Mouse (Mus musculus) embryonic facial prominence, embryonic 14.5 days (tissue): ENCODE data around the gene Siva1. TPM values are rescaled to one million over a fixed set of nuclear protein-coding genes. Genes with fewer than 3 reads are reported as not detected.

ENCODE experiments used
- ATAC-seq: fragments of 200-750 bp; cut with Nextera tagmentation; 2 replicates; pipeline ENCODE4 v1.8.0; 2017; ENCODE audit warnings: low read depth, moderate number of reproducible peaks, moderate TSS enrichment
- DNase-seq: peaks from one replicate; pipeline ENCODE4 v3.0.0-alpha.2; 2015; ENCODE audit warnings: low spot score
- H3K27ac ChIP-seq: fragments of 300-500 bp; sonication (generic); replicated peaks from 2 replicates; pipeline ENCODE4 v1.5.1; 2014; ENCODE audit warnings: low read depth, mild to moderate bottlenecking, low read length, moderate library complexity
- H3K27me3 ChIP-seq: fragments of 300-500 bp; sonication (generic); replicated peaks from 2 replicates; pipeline ENCODE4 v1.6.1; 2014; ENCODE audit warnings: low read length; ENCODE audit not compliant: control insufficient read depth, insufficient read depth
- H3K36me3 ChIP-seq: fragments of 300-500 bp; sonication (generic); 2 replicates; pipeline ENCODE4 v1.6.1; 2014; ENCODE audit warnings: low read length, mixed read lengths; ENCODE audit not compliant: control insufficient read depth, insufficient read depth
- H3K4me1 ChIP-seq: fragments of 300-500 bp; sonication (generic); 2 replicates; pipeline ENCODE4 v1.6.1; 2014; ENCODE audit warnings: antibody characterized with exemption, low read length; ENCODE audit not compliant: control insufficient read depth, insufficient read depth
- H3K4me2 ChIP-seq: fragments of 300-500 bp; sonication (generic); 2 replicates; pipeline ENCODE4 v1.6.1; 2014; ENCODE audit warnings: low read depth, mild to moderate bottlenecking, low read length, moderate library complexity, mixed read lengths
- H3K4me3 ChIP-seq: fragments of 300-500 bp; sonication (generic); 2 replicates; pipeline ENCODE4 v1.5.1; 2014; ENCODE audit warnings: low read depth, mild to moderate bottlenecking, low read length
- H3K9ac ChIP-seq: fragments of 300-500 bp; sonication (generic); 2 replicates; pipeline ENCODE4 v1.6.1; 2014; ENCODE audit warnings: low read depth, mild to moderate bottlenecking, low read length, moderate library complexity, mixed read lengths
- H3K9me3 ChIP-seq: fragments of 300-500 bp; sonication (generic); 2 replicates; pipeline ENCODE4 v1.6.1; 2016; ENCODE audit warnings: low read length; ENCODE audit not compliant: control insufficient read depth
- WGBS: fragments of 180-500 bp; shearing (Covaris S2); extraction: QIAGEN DNeasy Blood & Tissue Kit; methylation state at CpG from one replicate; pipeline ENCODE4 v1.1.7; 2014; 5-methylcytosine and 5-hydroxymethylcytosine counted together
- polyA plus RNA-seq: library from polyadenylated mRNA; unstranded; fragments of >200 nt; fragmentation: Nextera tagmentation; extraction: Ambion mirVana; gene quantifications from 2 replicates; pipeline ENCODE4 v1.2.1, GENCODE M21; 2014

The Siva1 gene
- polyA plus RNA-seq, 1 experiment from 2014 or later = 211 TPM

GRCm38 (mm10) chr12:112604022-112604421, 40.5 kb upstream of the Siva1 start:
- Histone ChIP-seq H3K9ac (no peak overlapping the region), H3K4me2 (no peak overlapping the region), H3K36me3 (peaks cover 34% of the 10 kb centered on the region; the same call in 1 of the 2 replicates), H3K27ac (no peak overlapping the region), H3K9me3 (no peaks in the 10 kb centered on the region), H3K4me1 (no peaks in the 10 kb centered on the region), H3K27me3 (no peaks in the 10 kb centered on the region), H3K4me3 (no peak overlapping the region)
- ATAC-seq = no peak
- 90% methylated on average over 3 of the region's 5 CpGs for WGBS
- no peak for DNase-seq

DNA sequence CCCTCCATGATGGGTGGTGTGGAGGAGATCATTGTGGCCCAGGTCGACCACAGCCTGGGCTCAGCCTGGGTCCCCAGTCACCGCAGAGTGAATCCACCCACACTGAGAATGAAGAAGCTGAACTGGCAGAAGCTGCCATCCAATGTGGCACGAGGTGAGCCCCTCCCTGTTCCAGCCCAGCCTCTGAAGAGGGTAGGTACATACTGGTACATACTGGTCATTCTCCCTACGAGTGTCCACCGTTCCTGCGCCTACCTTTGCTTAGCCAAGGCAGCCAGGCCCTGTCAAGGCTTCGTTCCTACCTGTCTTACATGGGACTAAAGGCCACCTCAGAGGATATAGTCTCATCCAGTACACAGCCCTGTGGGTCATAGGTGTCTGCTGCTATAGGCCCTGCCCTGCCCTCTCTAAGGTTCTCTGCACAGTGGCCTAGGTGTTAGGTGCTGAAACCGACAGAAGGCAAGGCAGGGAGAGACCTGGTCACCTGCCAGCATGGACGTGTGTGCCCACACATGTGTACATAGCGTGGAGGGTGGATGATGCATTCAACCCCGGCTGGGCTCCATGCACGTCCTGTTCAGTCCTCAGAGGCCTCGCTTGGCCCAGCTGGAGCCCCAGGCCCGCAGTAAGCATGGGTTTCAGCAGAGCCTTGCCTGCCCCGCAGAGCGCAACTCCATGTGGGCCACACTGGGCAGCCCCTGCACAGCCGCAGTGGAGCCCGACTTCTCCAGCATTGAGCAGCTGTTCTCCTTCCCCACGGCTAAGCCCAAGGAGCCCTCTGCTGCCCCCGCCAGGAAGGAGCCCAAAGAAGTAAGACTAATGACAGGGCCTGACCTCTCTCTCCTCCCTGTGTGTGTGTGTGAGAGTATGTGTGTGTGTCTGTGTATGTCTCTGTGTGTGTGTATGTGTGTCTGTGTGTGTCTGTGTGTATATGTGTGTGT, 39.5 kb upstream of the Siva1 start:
- H3K27ac ChIP-seq = no peak overlapping the region
- H3K4me3 ChIP-seq = no peak overlapping the region
- H3K9me3 ChIP-seq = no peaks in the 10 kb centered on the region
- ATAC-seq (peak; percentile 74), DNase-seq (peak; percentile 73)
- H3K4me1 ChIP-seq = no peaks in the 10 kb centered on the region
- no peak overlapping the region for H3K4me2 ChIP-seq
- 0 out of 2 replicates have a peak overlapping the region, but pooled peaks have one; percentile 19 for H3K9ac ChIP-seq
- H3K27me3 ChIP-seq = no peaks in the 10 kb centered on the region
- peaks cover 43% of the 10 kb centered on the region; the same call in 1 of the 2 replicates for H3K36me3 ChIP-seq
- WGBS = 61% methylated on average over 20 of the region's 20 CpGs

- no peaks in the 10 kb centered on the region for H3K4me1 ChIP-seq
- no peak overlapping the region for H3K4me3 ChIP-seq
- no peak for DNase-seq
- no peak overlapping the region for H3K27ac ChIP-seq
- no peak overlapping the region for H3K9ac ChIP-seq
- H3K9me3 ChIP-seq = no peaks in the 10 kb centered on the region
- ATAC-seq = peak; percentile 75
- no peaks in the 10 kb centered on the region for H3K27me3 ChIP-seq
- H3K4me2 ChIP-seq = no peak overlapping the region
- peaks cover 50% of the 10 kb centered on the region; the same call in 1 of the 2 replicates for H3K36me3 ChIP-seq
- WGBS = 46% methylated on average over 6 of the region's 6 CpGs
Observed at GRCm38 (mm10) chr12:112605766-112606165, 38.7 kb upstream of the Siva1 start.

GRCm38 (mm10) chr12:112606998-112607397, 37.5 kb upstream of the Siva1 start:
- ATAC-seq (no peak), DNase-seq (no peak)
- Histone ChIP-seq H3K4me1 (no peaks in the 10 kb centered on the region), H3K9me3 (no peaks in the 10 kb centered on the region), H3K9ac (no peak overlapping the region), H3K36me3 (peaks cover 56% of the 10 kb centered on the region; the same call in 1 of the 2 replicates), H3K27ac (no peak overlapping the region), H3K4me3 (no peak overlapping the region), H3K27me3 (no peaks in the 10 kb centered on the region), H3K4me2 (no peak overlapping the region)
- WGBS = 58% methylated on average over 4 of the region's 6 CpGs

- H3K9ac ChIP-seq = no peak overlapping the region
- 87% methylated on average over 10 of the region's 10 CpGs for WGBS
- peaks cover 49% of the 10 kb centered on the region; the same call in 1 of the 2 replicates for H3K36me3 ChIP-seq
- DNase-seq = no peak
- no peak overlapping the region for H3K27ac ChIP-seq
- no peak overlapping the region for H3K4me3 ChIP-seq
- no peak overlapping the region for H3K4me2 ChIP-seq
- no peak for ATAC-seq
- H3K9me3 ChIP-seq = no peaks in the 10 kb centered on the region
- no peaks in the 10 kb centered on the region for H3K27me3 ChIP-seq
- no peaks in the 10 kb centered on the region for H3K4me1 ChIP-seq
Observed at GRCm38 (mm10) chr12:112609031-112609430, 35.4 kb upstream of the Siva1 start.

DNA sequence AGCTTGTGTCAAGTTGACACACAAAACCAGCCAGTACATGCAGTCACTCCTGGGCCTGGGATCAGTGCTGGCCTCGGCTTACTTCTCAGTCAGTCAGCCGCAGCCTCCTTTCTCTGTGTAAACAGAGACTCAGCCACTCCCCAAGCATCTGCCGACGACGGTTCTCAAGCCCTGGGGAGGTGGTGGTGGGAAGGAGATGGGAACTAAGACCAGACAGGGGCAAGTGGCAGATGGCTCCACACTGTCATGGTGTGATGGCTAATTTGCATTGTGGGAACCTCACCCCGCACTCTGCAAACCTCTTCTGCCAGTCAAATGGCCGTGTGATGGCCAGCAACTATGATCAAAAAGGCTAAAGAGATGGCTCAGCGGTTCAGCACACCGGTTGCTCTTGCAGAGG, 27.8 kb upstream of the Siva1 start:
- Histone ChIP-seq H3K9ac (no peak overlapping the region), H3K36me3 (peaks cover 14% of the 10 kb centered on the region; the same call in 1 of the 2 replicates), H3K4me2 (no peak overlapping the region), H3K27me3 (peaks cover 23% of the 10 kb centered on the region), H3K27ac (no peak overlapping the region), H3K4me1 (peaks cover 7% of the 10 kb centered on the region), H3K4me3 (no peak overlapping the region), H3K9me3 (no peaks in the 10 kb centered on the region)
- WGBS = 60% methylated on average over 9 of the region's 9 CpGs
- DNase-seq (no peak), ATAC-seq (no peak)

- H3K4me2 ChIP-seq = no peak overlapping the region
- DNase-seq = no peak
- no peak overlapping the region for H3K9ac ChIP-seq
- H3K4me3 ChIP-seq = no peak overlapping the region
- H3K4me1 ChIP-seq = peaks cover 7% of the 10 kb centered on the region
- ATAC-seq = no peak
- no peaks in the 10 kb centered on the region for H3K9me3 ChIP-seq
- WGBS = 76% methylated on average over 11 of the region's 11 CpGs
- 0 out of 2 replicates have a peak, but pooled peaks cover 9% of the 10 kb centered on the region for H3K36me3 ChIP-seq
- no peak overlapping the region for H3K27ac ChIP-seq
- peaks cover 26% of the 10 kb centered on the region for H3K27me3 ChIP-seq
Observed at GRCm38 (mm10) chr12:112617184-112617583, 27.3 kb upstream of the Siva1 start.

DNA sequence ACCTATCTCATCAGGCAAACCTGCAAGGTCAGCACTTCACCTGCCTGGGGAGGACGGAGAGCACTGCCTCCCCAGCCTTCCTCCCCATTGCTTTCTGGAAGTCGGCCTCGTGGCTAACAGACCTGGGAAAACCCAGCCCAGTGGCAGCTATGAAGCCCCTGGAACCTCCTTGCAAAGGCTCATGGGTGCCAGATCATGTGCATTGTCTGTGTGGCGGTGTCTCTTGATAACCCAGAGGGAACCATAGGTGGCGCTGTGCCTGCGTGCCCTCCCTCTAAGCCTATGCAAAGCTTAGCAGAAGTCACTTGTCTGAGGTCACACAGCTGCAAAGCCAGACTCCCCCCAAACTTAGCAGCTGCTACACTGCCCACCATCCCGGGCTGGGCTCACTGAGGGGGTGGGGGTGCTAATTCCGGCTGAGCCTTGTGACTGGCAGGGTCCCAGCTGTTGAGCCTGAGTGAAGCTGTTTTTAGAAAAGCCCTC, 26.5 kb upstream of the Siva1 start:
- no peaks in the 10 kb centered on the region for H3K9me3 ChIP-seq
- H3K4me3 ChIP-seq = no peak overlapping the region
- H3K27ac ChIP-seq = no peak overlapping the region
- 0 out of 2 replicates have a peak, but pooled peaks cover 6% of the 10 kb centered on the region for H3K36me3 ChIP-seq
- peak; percentile 87 for DNase-seq
- H3K4me2 ChIP-seq = no peak overlapping the region
- H3K9ac ChIP-seq = no peak overlapping the region
- WGBS = 15% methylated on average over 7 of the region's 8 CpGs
- H3K27me3 ChIP-seq = peaks cover 27% of the 10 kb centered on the region
- ATAC-seq = peak; percentile 84
- peaks cover 7% of the 10 kb centered on the region for H3K4me1 ChIP-seq
